In the genomic region with DNA sequence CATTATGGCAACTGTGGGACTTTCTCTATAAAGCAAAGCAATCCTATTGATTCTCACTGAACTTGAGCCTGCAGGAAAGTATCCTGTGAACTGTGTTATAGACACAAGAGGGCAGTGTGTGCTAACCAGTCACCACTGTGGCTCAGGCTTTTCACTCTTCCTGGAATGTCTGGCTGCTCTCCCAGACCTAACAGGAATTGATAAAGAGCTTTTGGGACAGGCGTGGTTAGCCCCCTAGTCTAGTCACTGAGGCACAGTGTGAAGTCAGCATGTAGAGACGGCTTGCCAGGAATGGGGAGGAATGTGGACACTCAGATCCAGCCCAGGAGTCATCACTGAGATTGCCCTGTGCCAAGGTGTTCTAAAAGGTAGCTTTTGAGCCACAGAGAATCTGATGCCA, we compare ENCODE assay signal across 8 mouse cellular contexts. TPM values are rescaled to one million over a fixed set of nuclear protein-coding genes. Genes with fewer than 3 reads are reported as not detected.
DNase-seq lines count a peak whose midpoint lies in the region; ATAC-seq and TF ChIP-seq lines count a peak whose summit lies in the region.

No protein-coding gene starts in this region.

- intact Hi-C loops in gastrocnemius, adult 2 months (cut with DNase I), result loop anchor here (1.0 to 5.0 kb wide), 2 partner anchors 200 to 290 kb away; no protein-coding TSS in a partner anchor

- no peak overlapping the region for H3K4me3 ChIP-seq in gastrocnemius, adult 2 months
- H3K4me3 ChIP-seq in hindbrain, embryonic 15.5 days, result no peak overlapping the region

- no peak overlapping the region for H3K27ac ChIP-seq in gastrocnemius, adult 2 months
- H3K27ac ChIP-seq in hindbrain, embryonic 15.5 days (replicated peaks), result no peak overlapping the region

- no peaks in the 10 kb centered on the region for H3K27me3 ChIP-seq in hindbrain, embryonic 15.5 days

- TF ChIP-seq CTCF in gastrocnemius, adult 2 months (IDR thresholded peaks at IDR 0.05), result peak; percentile 82

- peak; percentile 14 to 17 for DNase-seq in spleen, postnatal 36 days (ENCODE audit: low spot score in 2 of 2)
- no peak for DNase-seq in spleen, postnatal 4 days (ENCODE audit: low spot score in 2 of 2)
- peak; percentile 36 to 58 for DNase-seq in cerebellum, postnatal 36 days
- DNase-seq in gastrocnemius, adult 2 months, result peak; percentile 54
- DNase-seq in layer of hippocampus, postnatal 36 days, result peak; percentile 55
- peak; percentile 92 for DNase-seq in lung, postnatal 36 days
- peak; percentile 67 to 70 for DNase-seq in right cerebral cortex, adult 2 months (ENCODE audit: low spot score in 2 of 2)

- 1% methylated on average over 2 of the region's 2 CpGs for WGBS in hindbrain, embryonic 15.5 days

- H3K9me3 ChIP-seq in hindbrain, embryonic 15.5 days, result no peaks in the 10 kb centered on the region

- H3K9ac ChIP-seq in hindbrain, embryonic 15.5 days, result no peak overlapping the region

- no peaks in the 10 kb centered on the region for H3K36me3 ChIP-seq in hindbrain, embryonic 15.5 days

- no peaks in the 10 kb centered on the region for H3K4me1 ChIP-seq in hindbrain, embryonic 15.5 days (replicated peaks)

- H3K4me2 ChIP-seq in hindbrain, embryonic 15.5 days, result no peak overlapping the region

- peak; percentile 86 for ATAC-seq in hindbrain, embryonic 15.5 days (ENCODE audit: low FRiP score, low read depth)

RNA-seq across cellular contexts. Expression of gene Gm47791, which starts 16.4 kb away (rescaled TPM):
- total RNA-seq in gastrocnemius, adult 2 months (2021), result not detected
- not detected in 2 replicates for polyA plus RNA-seq in hindbrain, embryonic 15.5 days (2015; fragmentation: Nextera tagmentation; extraction: Ambion mirVana)
- not detected for total RNA-seq in layer of hippocampus, postnatal 36 days (2021)

RNA-seq across cellular contexts. Expression of gene Tm4sf20, which starts 19.2 kb away (rescaled TPM):
- total RNA-seq in gastrocnemius, adult 2 months (2021), result not detected
- polyA plus RNA-seq in hindbrain, embryonic 15.5 days (2015; fragmentation: Nextera tagmentation; extraction: Ambion mirVana), result 0.21 TPM in 1 of 2 replicates, not detected in the other
- total RNA-seq in layer of hippocampus, postnatal 36 days (2021), result not detected

RNA-seq across cellular contexts. Expression of gene Agfg1, which starts 51.9 kb away (rescaled TPM):
- 10 to 100 TPM; 24.6 to 27.7 TPM for total RNA-seq in gastrocnemius, adult 2 months (2021)
- polyA plus RNA-seq in hindbrain, embryonic 15.5 days (2015; fragmentation: Nextera tagmentation; extraction: Ambion mirVana), result 26.6 TPM in 2 replicates
- total RNA-seq in layer of hippocampus, postnatal 36 days (2021), result 10 to 100 TPM; 80.0 to 80.4 TPM

Comparison
In these comparisons a context has a peak if more than half of its experiments do, and no peak if none do; other contexts are left out.
1. DNase-seq: peak in spleen, postnatal 36 days (2 of 2), cerebellum, postnatal 36 days (2 of 2), gastrocnemius, adult 2 months (single experiment), layer of hippocampus, postnatal 36 days (2 of 2), lung, postnatal 36 days (single experiment) and right cerebral cortex, adult 2 months (2 of 2); none in spleen, postnatal 4 days (0 of 2).